Mouse (Mus musculus): ENCODE measurements around the gene Gpank1.

The Gpank1 gene

GRCm38 (mm10) chr17:35159638-35160037, 38.4 kb downstream of the Gpank1 start:
- no peak for DNase-seq (ENCODE audit: low spot score)

DNA sequence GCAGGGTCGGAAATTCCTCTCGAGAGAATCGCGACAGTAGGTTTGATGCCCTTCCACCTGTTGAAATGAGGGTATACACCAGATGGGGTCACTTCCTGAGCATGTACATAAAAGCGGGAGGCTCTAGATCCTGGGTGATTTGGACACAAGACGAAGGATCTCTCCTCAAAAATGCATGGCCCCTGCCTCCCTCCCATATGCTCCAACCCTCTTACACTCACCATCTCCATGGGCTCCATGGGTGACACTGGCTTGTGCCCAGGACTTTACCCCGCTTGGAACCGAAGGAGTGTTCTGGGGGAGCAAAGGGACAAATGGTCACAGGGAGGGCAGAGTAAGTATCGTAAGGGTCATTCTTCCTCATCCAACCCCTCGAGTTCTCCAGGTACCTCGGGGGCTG, 40.2 kb downstream of the Gpank1 start:
- no peak for DNase-seq (ENCODE audit: low spot score)

- no peak for DNase-seq (ENCODE audit: low spot score)
These were observed 40.9 kb downstream of the Gpank1 start for GRCm38 (mm10) chr17:35162121-35162520.

DNA sequence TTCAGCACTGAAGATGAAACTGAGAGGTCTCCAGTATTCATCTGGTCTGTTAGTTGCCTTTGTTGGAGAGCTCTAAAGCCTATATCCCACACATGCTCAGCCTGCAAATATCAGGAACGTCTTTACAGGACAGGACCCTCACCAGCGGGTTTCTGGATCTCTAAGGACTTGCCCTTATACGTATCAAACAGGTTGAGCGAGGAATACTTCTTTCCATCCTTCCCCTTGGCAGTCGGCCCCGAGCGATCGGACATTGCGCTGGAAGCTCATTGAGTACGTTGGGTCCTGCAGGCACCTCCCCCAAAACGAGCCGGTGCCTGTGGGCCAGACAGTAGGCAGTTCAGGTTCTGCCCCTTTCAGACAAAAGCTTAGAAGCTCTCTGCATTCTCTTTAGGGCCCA, 41.5 kb downstream of the Gpank1 start:
- DNase-seq (ENCODE audit: low spot score) = no peak

DNA sequence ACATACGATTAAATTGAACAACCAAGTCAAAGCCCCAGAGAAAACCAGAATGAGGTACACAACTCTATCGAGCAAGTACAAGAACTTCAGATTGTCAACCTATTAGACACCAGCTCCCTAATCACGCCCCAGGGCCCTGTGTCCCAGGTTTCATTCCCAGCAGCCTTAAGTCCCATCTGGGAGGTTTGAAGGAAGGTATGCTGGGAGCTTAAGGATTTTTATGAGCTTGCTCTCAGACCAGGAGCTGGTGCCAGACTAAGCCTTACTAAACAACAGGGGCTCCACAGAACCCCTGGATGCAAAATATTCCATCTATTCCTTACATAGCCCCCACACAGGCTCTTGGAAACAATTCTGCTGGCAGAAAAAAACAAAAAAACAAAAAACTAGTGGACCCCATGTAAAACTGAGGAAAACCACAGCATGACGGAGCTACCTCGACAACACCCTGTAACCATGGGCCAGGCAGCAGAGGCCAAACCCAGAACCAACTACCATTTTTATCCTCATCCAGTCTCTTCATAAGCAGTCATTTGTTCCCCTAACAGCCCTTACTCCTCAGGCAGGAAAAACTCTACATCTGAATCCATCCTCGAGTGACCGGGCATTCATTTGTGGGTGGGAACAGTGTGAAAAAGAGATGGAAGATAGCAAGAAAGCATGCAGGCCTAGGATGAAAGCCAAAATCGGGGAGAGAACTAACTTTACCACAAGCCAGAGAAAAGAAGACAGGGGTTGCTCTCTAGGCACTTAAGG, 42.2 kb downstream of the Gpank1 start:
- DNase-seq (ENCODE audit: low spot score) = no peak

GRCm38 (mm10) chr17:35164218-35164567, 42.9 kb downstream of the Gpank1 start:
- no peak for DNase-seq (ENCODE audit: low spot score)

DNA sequence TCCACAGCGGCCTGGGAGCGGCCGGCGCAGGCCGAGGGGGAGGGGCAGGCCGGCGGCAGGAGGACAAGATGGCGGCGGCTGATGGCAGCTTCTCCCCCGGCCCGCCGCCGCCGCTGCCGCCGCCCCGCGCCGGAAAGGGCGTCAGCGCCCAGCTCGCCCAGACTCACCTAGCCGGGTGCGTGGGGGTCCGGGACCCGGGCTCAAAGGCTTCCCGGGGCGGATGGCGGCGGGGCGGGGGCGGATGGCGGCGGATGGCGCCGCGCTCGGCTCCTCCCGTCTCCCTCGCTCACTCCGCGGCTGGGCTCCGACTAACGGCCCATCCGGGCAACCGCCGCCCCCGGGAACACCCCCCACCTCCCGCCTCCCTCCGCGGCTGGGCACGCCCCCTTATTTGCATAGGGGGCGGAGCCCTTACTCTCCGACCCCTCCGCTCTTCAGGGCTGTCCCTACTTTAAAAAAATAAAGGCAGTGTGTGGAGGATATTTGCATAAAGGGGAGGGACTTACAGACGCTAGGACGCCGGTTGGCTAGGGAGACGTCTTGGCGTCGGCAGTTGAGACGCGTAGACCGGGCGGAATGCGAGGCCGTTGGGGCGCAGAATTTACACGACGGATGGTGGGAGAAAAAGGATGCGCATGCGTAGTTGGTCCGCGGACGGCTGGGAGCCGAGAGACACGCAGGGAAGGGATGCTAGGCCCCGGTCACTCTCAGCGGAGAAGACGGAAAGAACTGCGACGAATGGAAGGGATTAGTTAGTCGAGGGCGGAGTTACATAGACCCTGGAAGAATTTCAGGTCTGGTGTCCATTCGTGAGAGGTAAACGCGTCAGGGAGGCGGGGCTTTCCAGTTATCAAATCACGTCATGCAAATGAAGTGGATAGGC, 43.6 kb downstream of the Gpank1 start, which contains the start of gene Prrc2a:
Gene Prrc2a (minus strand): TSS at position 330 of the 883 bp plus-strand sequence.
- peak; percentile 98 for DNase-seq (ENCODE audit: low spot score)

GRCm38 (mm10) chr17:35165451-35166155, 44.3 kb downstream of the Gpank1 start:
- DNase-seq (ENCODE audit: low spot score) = no peak

DNA sequence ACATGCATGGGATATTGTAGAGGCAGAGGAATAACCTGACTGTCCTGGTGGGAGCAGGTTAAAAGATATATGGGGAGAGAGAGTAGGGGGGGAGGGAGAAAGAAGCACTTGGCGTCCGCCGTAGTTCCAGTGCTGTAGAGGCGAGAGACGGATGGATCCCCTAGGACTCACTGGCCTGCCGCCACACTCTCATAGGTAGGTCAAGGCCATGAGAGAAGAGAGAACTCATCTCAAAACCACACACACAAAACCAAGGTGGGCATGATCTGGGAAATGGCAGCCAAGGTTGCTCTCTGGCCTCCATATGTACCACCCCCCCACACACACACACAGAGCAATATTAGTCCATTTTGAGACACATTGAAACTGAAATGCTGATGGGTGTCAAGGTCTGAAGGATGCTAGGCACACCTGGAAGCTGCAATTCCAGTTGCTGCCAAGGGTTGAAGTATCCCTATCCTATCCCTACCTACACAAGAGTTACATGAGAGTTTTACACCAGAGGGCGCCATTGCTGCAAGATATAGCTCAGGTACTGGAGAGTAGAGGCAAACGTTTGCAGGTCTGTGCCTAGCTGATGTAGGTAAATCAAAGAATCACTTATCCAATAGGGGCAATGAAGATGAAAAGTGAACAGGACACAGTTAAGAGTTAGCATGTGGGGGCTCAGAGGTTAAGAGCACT, 45.2 kb downstream of the Gpank1 start:
- DNase-seq (ENCODE audit: low spot score) = peak; percentile 71

GRCm38 (mm10) chr17:35167794-35168193, 46.5 kb downstream of the Gpank1 start:
- no peak for DNase-seq (ENCODE audit: low spot score)

DNA sequence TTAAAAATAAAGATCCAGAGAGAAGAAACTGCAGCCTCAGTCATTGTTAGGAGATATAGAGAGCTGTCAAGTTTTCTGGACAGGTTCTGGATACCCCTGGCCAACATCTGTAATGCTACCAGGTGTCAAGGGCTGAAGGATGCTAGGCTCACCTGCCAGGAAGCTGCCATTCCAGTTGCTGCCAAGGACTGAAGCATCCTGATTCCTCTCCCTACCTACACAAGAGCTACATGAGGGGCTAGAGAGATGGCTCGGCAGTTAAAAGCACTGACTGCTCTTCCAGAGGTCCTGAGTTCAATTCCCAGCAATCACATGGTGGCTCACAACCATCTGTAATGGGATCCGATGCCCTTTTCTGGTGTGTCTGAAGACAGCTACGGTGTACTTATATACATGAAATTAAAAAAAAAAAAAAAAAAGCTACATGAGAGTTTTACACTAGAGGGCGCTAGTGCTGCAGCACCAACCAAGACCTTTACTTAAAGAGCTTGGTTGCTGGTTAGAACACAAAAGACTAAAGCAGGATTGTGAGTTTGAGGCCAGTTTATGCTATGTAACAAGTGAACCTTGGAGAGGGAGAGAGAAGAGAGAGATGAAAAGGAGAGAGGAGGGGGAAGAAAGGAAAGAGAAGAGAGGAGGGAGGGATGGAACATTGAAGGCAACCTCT, 47.4 kb downstream of the Gpank1 start:
- DNase-seq (ENCODE audit: low spot score) = no peak

GRCm38 (mm10) chr17:35172445-35173234, 51.4 kb downstream of the Gpank1 start:
- no peak for DNase-seq (ENCODE audit: low spot score)

GRCm38 (mm10) chr17:35173329-35173728, 52.1 kb downstream of the Gpank1 start:
- DNase-seq (ENCODE audit: low spot score) = no peak

Data from left cerebral cortex, adult 11 months (tissue).